Mouse (Mus musculus) bone marrow macrophage, adult 2 months (primary cell): ENCODE measurements around the gene Crtac1. TPM values are rescaled to one million over a fixed set of nuclear protein-coding genes. Genes with fewer than 3 reads are reported as not detected.

Source experiments
- H3K27ac ChIP-seq: 2 replicates; pipeline ENCODE4 v1.5.1; 2012; ENCODE audit warnings: low read depth, low read length; ENCODE audit not compliant: insufficient read depth
- H3K4me1 ChIP-seq: 2 replicates; pipeline ENCODE4 v1.6.1; 2012; ENCODE audit warnings: low read length; ENCODE audit not compliant: control insufficient read depth, insufficient read depth
- H3K4me3 ChIP-seq: 2 replicates; pipeline ENCODE4 v1.5.1; 2012; ENCODE audit warnings: mild to moderate bottlenecking, low read length, moderate library complexity; ENCODE audit not compliant: insufficient read depth
- CTCF ChIP-seq: IDR thresholded peaks from 2 replicates; pipeline ENCODE4 v1.5.1; 2012; ENCODE audit warnings: low read depth, mild to moderate bottlenecking, low read length, moderate library complexity
- POLR2A ChIP-seq: IDR thresholded peaks from 2 replicates; pipeline ENCODE4 v1.6.1; 2012; ENCODE audit warnings: mild to moderate bottlenecking, low read depth, low read length, borderline replicate concordance
- polyA plus RNA-seq: library from polyadenylated mRNA; stranded (reverse); fragments of >200 nt; gene quantifications from 2 replicates; pipeline ENCODE4 v1.2.4, GENCODE M21; 2012; ENCODE audit not compliant: missing spikeins, insufficient read depth, insufficient read length

Gene Crtac1
- polyA plus RNA-seq, 1 experiment, result not detected

- Histone ChIP-seq H3K27ac (no peak overlapping the region), H3K4me3 (no peak overlapping the region), H3K4me1 (0 out of 2 replicates have a peak, but pooled peaks cover under 1% of the 10 kb centered on the region)
- TF ChIP-seq CTCF (no peak), POLR2A (no peak)
Measured at GRCm38 (mm10) chr19:42263524-42263923, 168.1 kb downstream of the Crtac1 start.

GRCm38 (mm10) chr19:42260486-42260885, 171.1 kb downstream of the Crtac1 start:
- peaks cover 4% of the 10 kb centered on the region; the same call in 1 of the 2 replicates for H3K4me1 ChIP-seq
- TF ChIP-seq POLR2A (no peak), CTCF (no peak)
- no peak overlapping the region for H3K4me3 ChIP-seq
- no peak overlapping the region for H3K27ac ChIP-seq

GRCm38 (mm10) chr19:42258596-42258995, 173.0 kb downstream of the Crtac1 start:
- Histone ChIP-seq H3K4me1 (peaks cover 4% of the 10 kb centered on the region; the same call in 1 of the 2 replicates), H3K4me3 (no peak overlapping the region), H3K27ac (no peak overlapping the region)
- no peak for TF ChIP-seq CTCF
- no peak for TF ChIP-seq POLR2A

- Histone ChIP-seq H3K4me3 (no peak overlapping the region), H3K4me1 (peaks cover 4% of the 10 kb centered on the region; the same call in 1 of the 2 replicates), H3K27ac (no peak overlapping the region)
- TF ChIP-seq POLR2A (no peak), CTCF (no peak)
Measured at GRCm38 (mm10) chr19:42258031-42258430, 173.6 kb downstream of the Crtac1 start.

- no peak for TF ChIP-seq CTCF
- no peak for TF ChIP-seq POLR2A
- H3K4me3 ChIP-seq, result no peak overlapping the region
- no peak overlapping the region for H3K27ac ChIP-seq
- H3K4me1 ChIP-seq, result peaks cover 4% of the 10 kb centered on the region; the same call in 1 of the 2 replicates
Measured at GRCm38 (mm10) chr19:42257241-42257635, 174.3 kb downstream of the Crtac1 start.

- peaks cover 4% of the 10 kb centered on the region; the same call in 1 of the 2 replicates for H3K4me1 ChIP-seq
- H3K4me3 ChIP-seq, result no peak overlapping the region
- no peak overlapping the region for H3K27ac ChIP-seq
- TF ChIP-seq CTCF (no peak), POLR2A (no peak)
Measured at GRCm38 (mm10) chr19:42256611-42257240, 174.9 kb downstream of the Crtac1 start.

GRCm38 (mm10) chr19:42255784-42256610, 175.6 kb downstream of the Crtac1 start:
- TF ChIP-seq CTCF (no peak), POLR2A (no peak)
- Histone ChIP-seq H3K4me3 (no peak overlapping the region), H3K27ac (no peak overlapping the region), H3K4me1 (peaks cover 4% of the 10 kb centered on the region; the same call in 1 of the 2 replicates)

- Histone ChIP-seq H3K4me1 (peaks cover 4% of the 10 kb centered on the region; the same call in 1 of the 2 replicates), H3K27ac (no peak overlapping the region), H3K4me3 (no peak overlapping the region)
- TF ChIP-seq POLR2A (no peak), CTCF (no peak)
Measured at GRCm38 (mm10) chr19:42255438-42255783, 176.2 kb downstream of the Crtac1 start.

GRCm38 (mm10) chr19:42249976-42250914, 181.3 kb downstream of the Crtac1 start:
- H3K4me1 ChIP-seq, result no peaks in the 10 kb centered on the region
- H3K4me3 ChIP-seq, result no peak overlapping the region
- TF ChIP-seq CTCF, result no peak
- no peak for TF ChIP-seq POLR2A
- H3K27ac ChIP-seq, result no peak overlapping the region
